Mouse (Mus musculus) embryonic facial prominence, embryonic 13.5 days (tissue): ENCODE data around the gene Sh3pxd2b. TPM values are rescaled to one million over a fixed set of nuclear protein-coding genes. Genes with fewer than 3 reads are reported as not detected.

ENCODE experiments used
- ATAC-seq: fragments of 200-750 bp; cut with Nextera tagmentation; 2 replicates; pipeline ENCODE4 v1.8.0; 2017; ENCODE audit warnings: low read depth; ENCODE audit not compliant: insufficient number of reproducible peaks, insufficient read depth, low FRiP score, low TSS enrichment
- H3K27ac ChIP-seq: fragments of 300-500 bp; sonication (generic); 2 replicates; pipeline ENCODE4 v1.5.1; 2015; ENCODE audit warnings: moderate library complexity, mild to moderate bottlenecking, inconsistent platforms
- H3K27me3 ChIP-seq: fragments of 300-500 bp; sonication (generic); 2 replicates; pipeline ENCODE4 v1.6.1; 2015; ENCODE audit warnings: mild to moderate bottlenecking, inconsistent platforms
- H3K36me3 ChIP-seq: fragments of 300-500 bp; sonication (generic); 2 replicates; pipeline ENCODE4 v1.6.1; 2015; ENCODE audit warnings: mild to moderate bottlenecking, inconsistent platforms
- H3K4me1 ChIP-seq: fragments of 300-500 bp; sonication (generic); 2 replicates; pipeline ENCODE4 v1.6.1; 2015; ENCODE audit warnings: inconsistent platforms
- H3K4me2 ChIP-seq: fragments of 300-500 bp; sonication (generic); 2 replicates; pipeline ENCODE4 v1.6.1; 2015; ENCODE audit warnings: moderate library complexity, mild to moderate bottlenecking, inconsistent platforms
- H3K4me3 ChIP-seq: fragments of 300-500 bp; sonication (generic); 2 replicates; pipeline ENCODE4 v1.5.1; 2015; ENCODE audit warnings: mild to moderate bottlenecking, inconsistent platforms
- H3K9ac ChIP-seq: fragments of 300-500 bp; sonication (generic); 2 replicates; pipeline ENCODE4 v1.6.1; 2015; ENCODE audit warnings: mild to moderate bottlenecking, inconsistent platforms
- H3K9me3 ChIP-seq: fragments of 300-500 bp; sonication (generic); 2 replicates; pipeline ENCODE4 v1.6.1; 2016; ENCODE audit warnings: inconsistent platforms
- WGBS: fragments of 180-500 bp; shearing (Covaris S2); methylation state at CpG from one replicate; pipeline ENCODE4 v1.1.7; 2015; ENCODE audit warnings: mixed read lengths; 5-methylcytosine and 5-hydroxymethylcytosine counted together
- polyA plus RNA-seq: library from polyadenylated mRNA; unstranded; fragments of >200 nt; fragmentation: Nextera tagmentation; extraction: Ambion mirVana; gene quantifications from 2 replicates; pipeline ENCODE4 v1.2.1, GENCODE M21; 2015

Sh3pxd2b gene
- polyA plus RNA-seq, 1 experiment from 2014 or later: 29.4 TPM

DNA sequence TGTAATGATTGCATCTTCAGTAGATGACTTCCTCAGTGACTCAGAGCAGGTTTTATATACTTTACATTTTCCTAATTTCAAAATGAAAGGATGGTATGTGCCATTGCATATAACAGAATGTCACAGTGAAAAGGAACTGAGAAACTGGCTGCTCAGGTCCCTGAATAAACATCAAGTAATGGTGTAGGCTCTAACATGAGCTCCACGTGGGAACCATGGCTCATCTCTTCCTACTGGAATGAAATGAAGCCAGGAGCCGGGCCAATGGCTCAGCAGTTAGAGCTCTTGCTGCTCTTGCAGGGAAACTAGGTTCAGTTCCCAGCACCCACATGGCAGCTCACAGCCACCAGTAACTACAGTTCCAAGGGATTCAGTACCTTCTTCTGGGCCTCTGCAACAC, 124.3 kb downstream of the Sh3pxd2b start:
- H3K36me3 ChIP-seq: 0 out of 2 replicates have a peak, but pooled peaks cover 4% of the 10 kb centered on the region
- H3K4me3 ChIP-seq: no peak overlapping the region
- no peaks in the 10 kb centered on the region; the same call in 1 of the 2 replicates for H3K4me1 ChIP-seq
- H3K9me3 ChIP-seq: no peaks in the 10 kb centered on the region
- no peak for ATAC-seq
- 65% methylated on average over 2 of the region's 2 CpGs for WGBS
- no peak overlapping the region for H3K9ac ChIP-seq
- no peaks in the 10 kb centered on the region for H3K27me3 ChIP-seq
- no peak overlapping the region for H3K27ac ChIP-seq
- no peak overlapping the region for H3K4me2 ChIP-seq

DNA sequence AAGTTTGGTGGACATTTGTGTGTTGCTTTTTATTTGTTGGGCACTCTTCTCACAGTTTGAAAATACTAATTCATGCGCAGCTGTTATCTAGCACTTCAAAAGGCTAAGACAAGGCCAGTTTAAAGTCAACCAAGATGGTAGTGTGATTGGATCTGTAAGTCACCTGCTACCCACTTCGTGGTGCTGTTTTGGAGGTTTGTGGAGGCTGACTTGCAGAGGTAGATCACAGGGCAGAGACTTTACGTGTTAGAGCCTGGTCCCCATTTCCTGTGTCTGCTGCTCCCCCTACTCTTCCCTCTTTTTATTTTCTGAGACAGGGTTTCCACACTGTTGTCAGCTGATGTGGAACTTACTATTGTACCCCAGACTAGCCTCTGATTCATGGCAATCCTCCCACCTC, 127.1 kb downstream of the Sh3pxd2b start:
- Histone ChIP-seq H3K27me3 (no peaks in the 10 kb centered on the region), H3K4me1 (no peaks in the 10 kb centered on the region; the same call in 1 of the 2 replicates), H3K4me3 (no peak overlapping the region), H3K9ac (no peak overlapping the region), H3K4me2 (no peak overlapping the region), H3K36me3 (no peaks in the 10 kb centered on the region), H3K27ac (no peak overlapping the region), H3K9me3 (no peaks in the 10 kb centered on the region)
- 88% methylated on average over 3 of the region's 3 CpGs for WGBS
- no peak for ATAC-seq

DNA sequence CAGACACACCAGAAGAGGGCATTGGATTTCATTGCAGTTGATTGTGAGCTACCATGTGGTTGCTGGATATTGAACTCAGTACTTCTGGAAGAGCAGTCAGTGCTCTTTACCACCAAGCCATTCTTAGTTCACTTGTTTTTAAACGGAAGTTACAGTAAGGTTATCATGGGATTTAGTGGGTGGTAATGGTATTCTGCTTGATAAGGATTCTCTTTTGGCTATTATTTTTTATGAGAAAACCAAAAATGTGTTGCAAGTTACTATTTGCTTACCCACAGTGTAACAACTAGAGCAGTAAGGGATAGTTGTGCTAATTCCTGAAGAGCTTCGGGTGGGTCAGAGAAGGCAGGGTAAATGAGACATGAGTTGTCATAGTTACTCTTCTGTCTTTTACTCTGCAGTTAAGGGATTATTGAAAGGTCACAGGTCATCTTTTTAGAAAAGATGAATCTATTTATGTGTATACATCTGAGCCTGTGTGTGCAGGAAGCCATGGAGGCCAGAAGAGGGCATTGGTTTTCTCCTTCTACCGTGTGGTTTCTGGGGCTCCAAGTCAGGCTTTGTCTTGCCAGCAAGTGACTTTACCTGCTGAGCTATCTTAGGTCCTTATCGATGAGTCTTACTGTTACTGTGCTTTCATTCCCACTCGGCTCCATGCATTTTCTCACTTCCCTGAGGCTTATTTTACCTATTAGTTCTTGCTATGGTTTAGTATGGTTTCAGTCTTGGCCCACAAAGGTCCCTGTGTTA, 128.0 kb downstream of the Sh3pxd2b start:
- Histone ChIP-seq H3K4me1 (no peaks in the 10 kb centered on the region; the same call in 1 of the 2 replicates), H3K9ac (no peak overlapping the region), H3K36me3 (no peaks in the 10 kb centered on the region), H3K27me3 (no peaks in the 10 kb centered on the region), H3K4me3 (no peak overlapping the region), H3K27ac (no peak overlapping the region), H3K9me3 (no peaks in the 10 kb centered on the region), H3K4me2 (no peak overlapping the region)
- ATAC-seq: no peak
- 75% methylated on average over 5 of the region's 5 CpGs for WGBS

Other genes with a start within 250 kb of the Sh3pxd2b start
- 0.31 and 0.43 TPM in 2 replicates for gene Il9r, start 147.5 kb upstream of the Sh3pxd2b start, polyA plus RNA-seq
- gene Snrnp25, start 142.4 kb upstream of the Sh3pxd2b start, polyA plus RNA-seq: 64.4 and 69.3 TPM in 2 replicates
- gene Rhbdf1, start 125.5 kb upstream of the Sh3pxd2b start, polyA plus RNA-seq: 55.5 and 55.9 TPM in 2 replicates
- gene Mpg, start 121.3 kb upstream of the Sh3pxd2b start, polyA plus RNA-seq: 42.2 and 44.1 TPM in 2 replicates
- 42.6 and 46.9 TPM in 2 replicates for gene Nprl3, start 80.1 kb upstream of the Sh3pxd2b start, polyA plus RNA-seq
- 557 and 590 TPM in 2 replicates for gene Hba-x, start 71.4 kb upstream of the Sh3pxd2b start, polyA plus RNA-seq
- gene Hba-a1, start 64.3 kb upstream of the Sh3pxd2b start, polyA plus RNA-seq: 3,202 and 4,502 TPM in 2 replicates
- gene Hbq1b, start 60.9 kb upstream of the Sh3pxd2b start, polyA plus RNA-seq: 1.6 and 3.7 TPM in 2 replicates
- gene Hba-a2, start 51.3 kb upstream of the Sh3pxd2b start, polyA plus RNA-seq: 7,810 and 10,560 TPM in 2 replicates
- 1.3 and 1.6 TPM in 2 replicates for gene Hbq1a, start 47.8 kb upstream of the Sh3pxd2b start, polyA plus RNA-seq
- 81.2 and 89.7 TPM in 2 replicates for gene Ubtd2, start 107.5 kb downstream of the Sh3pxd2b start, polyA plus RNA-seq
- 0.40 TPM in 1 of 2 replicates, not detected in the other for gene Efcab9, start 184.3 kb downstream of the Sh3pxd2b start, polyA plus RNA-seq
- 1.6 and 2.4 TPM in 2 replicates for gene Stk10, start 185.5 kb downstream of the Sh3pxd2b start, polyA plus RNA-seq